Mouse (Mus musculus): ENCODE data around the gene Basp1. TPM values are rescaled to one million over a fixed set of nuclear protein-coding genes. Genes with fewer than 3 reads are reported as not detected.

The Basp1 gene
- 42.9 and 118 TPM in 2 replicates for polyA plus RNA-seq (2015; fragmentation: Nextera tagmentation; extraction: Ambion mirVana)

GRCm38 (mm10) chr15:25413378-25413901, at the start of gene Basp1:
Gene Basp1 (minus strand): TSS chr15:25413764.

Other genes with a start within 250 kb of the Basp1 start
- gene Myo10, start 208.8 kb upstream of the Basp1 start, polyA plus RNA-seq (2015; fragmentation: Nextera tagmentation; extraction: Ambion mirVana), result 12.7 and 24.2 TPM in 2 replicates

Data from adrenal gland, postnatal 0 days (tissue).